Mouse (Mus musculus): ENCODE results near the gene Palm2.

Gene Palm2

GRCm38 (mm10) chr4:57757997-57758396, 323.9 kb downstream of the Palm2 start:
- DNase-seq (ENCODE audit: low spot score): no peak

Measured in ovary, postnatal 36 days (tissue).